Mouse (Mus musculus) right cerebral cortex, postnatal 10 days (tissue): ENCODE data around the gene Zc3h10.
"Not testable (repeated sequence)": the region's sequence is repeated elsewhere in the genome, so short reads cannot be mapped to it uniquely, and the experiment has no call there.

ENCODE experiments used
- DNase-seq, 2 experiments: peaks; one replicate each; pipeline ENCODE4 v3.0.0; 2021; ENCODE audit warnings: low spot score in 2 of 2

The Zc3h10 gene

GRCm38 (mm10) chr10:128524732-128525662, 22.6 kb downstream of the Zc3h10 start:
- DNase-seq: peak; percentile 57 to 64

- no peak for DNase-seq
Observed at GRCm38 (mm10) chr10:128524111-128524731, 23.4 kb downstream of the Zc3h10 start.

GRCm38 (mm10) chr10:128522351-128522750, 25.2 kb downstream of the Zc3h10 start:
- DNase-seq: no peak

- no peak for DNase-seq
Observed at GRCm38 (mm10) chr10:128520591-128520990, 27.0 kb downstream of the Zc3h10 start.

GRCm38 (mm10) chr10:128518833-128519232, 28.7 kb downstream of the Zc3h10 start:
- peak in 1 of 2 experiments; percentile 51 for DNase-seq

- DNase-seq: no peak
Observed at GRCm38 (mm10) chr10:128516677-128517076, 30.9 kb downstream of the Zc3h10 start.

- DNase-seq: no peak
Observed at GRCm38 (mm10) chr10:128516029-128516428, 31.5 kb downstream of the Zc3h10 start.

GRCm38 (mm10) chr10:128515044-128515443, 32.5 kb downstream of the Zc3h10 start:
- DNase-seq: no peak

GRCm38 (mm10) chr10:128511761-128512160, 35.8 kb downstream of the Zc3h10 start:
- no peak for DNase-seq

- no peak for DNase-seq
Observed at GRCm38 (mm10) chr10:128511189-128511588, 36.4 kb downstream of the Zc3h10 start.

- DNase-seq: no peak
Observed at GRCm38 (mm10) chr10:128510301-128510700, 37.3 kb downstream of the Zc3h10 start.

- DNase-seq: no peak
Observed at GRCm38 (mm10) chr10:128509831-128510230, 37.7 kb downstream of the Zc3h10 start.

- DNase-seq: no peak
Observed at GRCm38 (mm10) chr10:128509203-128509602, 38.4 kb downstream of the Zc3h10 start.

GRCm38 (mm10) chr10:128508260-128508659, 39.3 kb downstream of the Zc3h10 start:
- no peak for DNase-seq

- DNase-seq: no peak
Observed at GRCm38 (mm10) chr10:128505974-128506373, 41.6 kb downstream of the Zc3h10 start.

- DNase-seq: not testable (repeated sequence)
Observed at GRCm38 (mm10) chr10:128505371-128505667, 42.3 kb downstream of the Zc3h10 start.

- no peak for DNase-seq
Observed at GRCm38 (mm10) chr10:128504641-128505370, 42.8 kb downstream of the Zc3h10 start.

- no peak for DNase-seq
Observed at GRCm38 (mm10) chr10:128504012-128504411, 43.6 kb downstream of the Zc3h10 start.

GRCm38 (mm10) chr10:128503532-128503931, 44.0 kb downstream of the Zc3h10 start:
- DNase-seq: no peak

- no peak for DNase-seq
Observed at GRCm38 (mm10) chr10:128502341-128502740, 45.2 kb downstream of the Zc3h10 start.

- DNase-seq: peak; percentile 69 to 79
Observed at GRCm38 (mm10) chr10:128499116-128499671, 48.4 kb downstream of the Zc3h10 start.

GRCm38 (mm10) chr10:128498590-128498989, 49.0 kb downstream of the Zc3h10 start, which contains the start of gene Myl6b:
Gene Myl6b (minus strand): TSS chr10:128498685.
- DNase-seq: peak; percentile 97
